Mouse (Mus musculus) neural tube, embryonic 10.5 days (tissue): ENCODE data around the gene Zfp398.

Experiments
- DNase-seq: peaks from one replicate; pipeline ENCODE4 v3.0.0-alpha.2; 2017; ENCODE audit warnings: low spot score; ENCODE audit errors: extremely low spot score

Gene Zfp398

DNA sequence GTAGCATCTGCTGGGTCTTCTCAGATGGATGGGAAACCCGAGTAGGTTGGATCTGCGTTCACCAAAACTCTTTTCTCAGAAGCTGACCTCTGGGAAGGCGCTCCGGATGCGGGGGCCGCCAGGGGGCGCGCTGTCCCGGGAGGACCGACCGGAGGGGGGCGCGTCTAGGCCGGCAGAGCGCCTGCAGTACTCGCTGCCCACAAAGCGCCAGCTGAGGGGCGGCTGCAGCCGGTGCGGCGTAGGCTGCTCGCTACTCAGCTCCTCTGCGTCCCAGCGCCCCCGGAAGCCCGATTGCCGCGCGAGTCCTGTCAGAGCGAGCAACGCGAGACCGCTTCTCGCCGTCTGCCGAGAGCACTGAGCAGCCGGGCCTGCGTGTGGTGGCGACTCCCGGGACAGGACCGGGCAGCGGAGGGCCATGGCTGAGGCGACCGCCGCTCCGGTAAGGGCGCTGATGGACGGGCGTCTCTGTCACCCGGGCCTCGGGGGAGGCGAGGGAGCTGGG, at the start of gene Zfp398:
TSS of gene Zfp398 (plus strand) at position 180 of the 502 bp plus-strand sequence.
- peak; percentile 97 for DNase-seq

DNA sequence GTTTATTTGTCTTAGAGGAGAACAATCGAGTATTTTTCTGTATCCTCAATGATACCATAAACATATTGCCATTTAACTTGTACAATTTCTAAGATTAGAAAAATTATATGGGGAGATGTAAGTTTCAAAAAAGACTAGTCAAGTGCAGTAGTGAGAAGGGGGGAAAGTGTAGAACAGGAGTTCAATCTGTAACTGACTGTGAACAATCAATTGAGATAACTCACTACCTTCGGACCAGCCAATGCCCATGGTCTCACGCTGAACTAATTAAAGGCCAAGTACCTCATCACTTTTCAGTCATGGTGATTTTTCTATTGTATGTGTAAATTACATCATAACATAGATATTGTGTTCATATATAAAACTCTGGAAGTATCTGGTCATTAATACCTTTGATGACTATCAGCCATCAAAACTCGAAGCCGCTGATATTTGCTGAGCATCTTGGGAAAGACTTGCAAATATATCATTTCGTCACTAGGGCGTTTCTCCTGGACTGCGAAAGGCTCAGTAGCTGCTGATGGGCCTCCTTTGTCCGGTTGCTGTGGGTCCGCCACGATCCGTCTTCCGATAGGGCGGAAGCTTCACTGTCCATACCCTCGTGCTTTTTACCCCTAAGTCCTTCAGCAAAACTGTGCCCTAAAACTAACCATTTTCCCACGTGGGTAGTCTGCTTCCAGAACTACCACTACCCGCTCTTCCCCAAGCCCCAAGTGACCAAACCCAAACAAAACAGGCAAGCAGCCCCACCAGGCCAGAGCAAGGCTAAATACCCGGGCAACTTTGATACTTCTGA, 47.3 kb upstream of the Zfp398 start:
- DNase-seq, result peak; percentile 74

DNA sequence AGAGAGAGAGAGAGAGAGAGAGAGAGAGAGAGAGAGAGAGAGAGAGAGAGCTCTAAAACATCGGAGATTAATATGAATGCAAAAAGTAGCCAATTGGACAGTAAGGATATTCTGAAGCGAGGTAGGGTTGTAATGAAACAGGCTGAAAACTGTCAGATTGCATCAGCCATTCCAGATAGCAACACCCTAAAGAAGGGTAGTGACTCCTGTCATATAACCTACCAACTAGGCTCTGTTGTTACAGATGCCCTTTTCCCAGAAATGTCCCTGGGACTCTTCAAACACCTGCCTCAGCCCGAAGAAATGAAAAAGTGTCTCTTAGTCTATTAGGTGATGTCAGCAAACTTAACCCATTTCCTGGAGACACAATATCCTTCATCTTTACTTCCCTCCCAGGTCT, 46.6 kb upstream of the Zfp398 start:
- DNase-seq, result no peak

DNA sequence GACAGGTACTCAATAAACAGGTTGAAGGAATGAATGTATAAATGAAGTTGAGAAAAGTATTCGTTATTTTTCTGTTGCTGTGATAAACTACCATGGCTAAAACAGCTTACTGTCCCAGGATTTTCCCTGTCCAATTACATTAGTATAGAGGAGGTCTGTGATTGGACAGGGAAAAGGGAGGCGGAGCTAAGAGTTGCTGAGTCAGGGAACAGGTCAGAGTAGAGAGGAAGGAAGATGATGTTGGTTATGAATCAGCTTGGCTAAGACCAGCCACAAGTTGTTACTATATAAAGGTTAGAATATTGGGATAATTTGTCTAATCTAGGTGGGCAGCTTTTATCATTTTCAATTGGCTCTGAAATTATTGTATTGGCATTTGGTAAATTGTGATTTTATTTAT, 44.7 kb upstream of the Zfp398 start:
- DNase-seq, result no peak

DNA sequence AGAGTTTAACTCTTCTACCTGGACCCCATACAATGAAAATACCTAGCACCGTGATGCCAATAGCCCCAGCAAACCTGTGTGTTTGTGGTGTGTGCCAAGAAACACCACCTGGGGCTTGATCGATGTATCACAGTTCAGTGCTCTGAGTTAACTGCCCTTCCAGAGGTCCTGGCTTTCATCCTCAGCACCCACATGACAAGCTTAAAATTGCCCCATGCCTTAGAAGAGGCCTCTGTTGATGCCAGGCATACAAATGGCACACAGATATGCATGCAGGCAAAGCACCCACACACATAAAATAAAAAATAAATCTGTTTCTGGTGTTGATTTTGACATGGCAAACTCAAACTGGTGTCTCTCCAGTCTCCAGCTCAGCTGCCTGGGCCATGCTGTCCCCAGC, 42.9 kb upstream of the Zfp398 start:
- DNase-seq, result no peak

DNA sequence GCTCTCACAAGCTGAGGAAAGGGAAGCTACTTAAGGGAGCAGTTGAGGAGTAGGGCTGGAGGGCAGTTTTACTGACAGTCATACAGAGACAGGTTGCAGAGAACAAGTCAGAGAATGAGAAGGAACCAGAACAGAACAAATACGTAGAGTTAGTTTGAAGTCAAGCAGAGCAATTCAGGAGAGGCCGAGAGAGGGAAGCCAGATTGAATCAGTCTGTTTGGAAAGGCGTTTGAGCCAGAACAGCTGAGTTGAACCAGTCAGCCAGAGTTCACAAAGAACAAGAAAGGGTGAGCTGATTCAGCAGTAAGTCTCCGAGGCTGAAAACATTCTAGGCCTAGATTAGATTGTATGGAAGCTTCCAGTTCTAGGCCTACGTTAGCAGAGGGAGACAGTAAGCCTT, 42.2 kb upstream of the Zfp398 start:
- no peak for DNase-seq

DNA sequence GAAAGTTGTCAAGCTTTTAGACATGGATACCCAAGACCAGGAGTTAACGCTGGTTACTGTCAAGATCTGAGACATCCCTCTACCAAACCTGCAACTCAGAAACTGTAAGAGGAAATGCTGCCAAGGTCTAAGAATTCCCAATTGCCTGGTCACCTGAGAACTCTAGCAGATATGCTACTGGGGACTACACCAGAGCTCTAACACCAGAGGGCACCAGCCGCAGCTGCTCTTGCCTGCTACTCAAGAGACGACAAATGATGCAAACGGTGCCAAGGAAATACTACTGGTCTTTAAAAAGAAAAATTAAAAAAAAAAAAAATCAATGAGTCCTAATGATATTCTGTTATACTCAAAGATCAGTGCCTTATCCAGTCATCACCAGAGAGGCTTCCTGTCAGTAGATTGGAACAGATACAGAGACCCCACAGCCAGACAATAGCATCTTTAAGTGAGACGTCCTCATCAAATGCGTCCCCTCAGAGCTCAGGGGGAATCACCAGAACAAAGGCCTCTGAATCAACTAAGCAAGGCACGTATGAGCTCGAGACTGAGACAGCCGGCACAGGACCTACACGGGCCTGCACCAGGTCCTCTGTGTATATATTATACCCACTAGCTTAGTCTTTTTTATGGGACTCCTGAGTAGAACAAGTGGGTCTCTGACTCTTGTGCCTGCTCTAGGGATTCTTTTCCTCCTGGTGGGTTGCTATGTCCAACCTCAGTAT, 41.2 kb upstream of the Zfp398 start:
- DNase-seq, result no peak

DNA sequence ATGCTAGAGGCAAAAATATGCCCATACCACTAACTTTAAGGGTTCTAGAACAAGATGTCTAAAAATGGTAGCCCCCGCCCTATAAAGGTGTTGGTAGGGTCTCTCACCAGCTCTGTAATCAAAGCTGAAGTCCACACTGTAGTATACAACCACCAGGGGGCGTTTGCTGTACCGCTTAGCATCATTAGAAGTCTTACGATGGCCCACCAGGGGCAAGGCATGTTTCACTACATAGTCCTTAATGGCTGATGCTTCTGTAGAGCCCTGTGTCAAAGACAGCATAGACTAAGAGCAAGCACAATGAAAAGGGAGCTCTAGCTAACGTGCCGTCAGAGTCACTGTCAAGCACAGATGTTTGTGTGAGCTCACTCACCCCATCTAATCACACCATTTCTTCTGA, 36.4 kb upstream of the Zfp398 start:
- DNase-seq, result peak; percentile 51

DNA sequence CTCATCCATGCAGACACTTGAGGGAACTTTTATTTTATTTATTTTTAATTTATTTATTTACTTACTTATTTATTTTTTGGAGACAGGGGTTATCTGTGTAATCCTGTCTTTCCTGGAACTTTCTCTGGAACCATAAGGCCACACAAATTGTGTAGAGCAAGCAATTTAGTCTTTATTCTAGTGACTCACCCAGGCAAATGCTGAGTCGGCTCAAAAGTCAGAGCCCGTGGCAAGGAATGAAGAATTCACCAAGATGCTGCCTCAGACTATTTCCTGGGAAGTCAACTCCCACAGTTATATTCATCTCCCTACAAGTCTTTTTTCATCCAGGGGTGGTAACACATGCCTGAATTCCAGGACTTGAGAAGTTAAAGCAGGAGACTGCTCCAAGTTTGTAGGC, 29.9 kb upstream of the Zfp398 start:
- DNase-seq, result no peak

DNA sequence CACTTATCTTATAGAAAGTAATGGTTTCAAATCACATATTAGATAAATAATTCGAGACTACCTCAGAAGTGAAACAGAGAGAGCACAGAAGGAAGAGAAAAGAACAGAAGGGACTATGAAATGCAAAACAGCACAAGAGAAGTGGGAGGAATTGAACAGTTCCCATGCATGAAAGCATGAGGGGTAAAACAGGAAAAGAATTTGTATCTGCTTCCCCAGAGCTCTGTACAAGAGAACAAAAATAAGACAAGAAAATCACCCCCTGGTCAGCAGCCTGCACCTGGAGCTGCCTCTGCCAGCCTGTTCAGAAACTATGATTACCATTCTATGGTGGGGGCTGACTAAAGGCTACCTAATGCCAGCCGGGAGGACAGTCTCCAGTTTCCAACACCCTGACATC, 28.0 kb upstream of the Zfp398 start:
- no peak for DNase-seq

DNA sequence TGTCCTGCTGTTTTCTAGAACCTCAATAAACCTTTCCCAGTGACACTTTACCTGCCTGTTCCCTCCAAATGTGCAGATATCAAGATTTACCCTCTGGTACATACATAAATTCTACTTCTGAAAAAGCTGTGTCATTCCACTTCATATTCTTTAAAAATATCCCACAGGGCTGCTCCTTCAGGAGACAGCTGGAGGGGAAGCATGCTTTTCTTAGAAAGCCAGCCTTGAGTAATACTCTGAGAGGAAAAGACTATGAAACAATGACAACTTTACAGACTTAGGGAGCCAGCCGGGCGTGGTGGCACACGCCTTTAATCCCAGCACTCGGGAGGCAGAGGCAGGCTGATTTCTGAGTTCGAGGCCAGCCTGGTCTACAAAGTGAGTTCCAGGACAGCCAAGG, 26.9 kb upstream of the Zfp398 start:
- DNase-seq, result no peak

DNA sequence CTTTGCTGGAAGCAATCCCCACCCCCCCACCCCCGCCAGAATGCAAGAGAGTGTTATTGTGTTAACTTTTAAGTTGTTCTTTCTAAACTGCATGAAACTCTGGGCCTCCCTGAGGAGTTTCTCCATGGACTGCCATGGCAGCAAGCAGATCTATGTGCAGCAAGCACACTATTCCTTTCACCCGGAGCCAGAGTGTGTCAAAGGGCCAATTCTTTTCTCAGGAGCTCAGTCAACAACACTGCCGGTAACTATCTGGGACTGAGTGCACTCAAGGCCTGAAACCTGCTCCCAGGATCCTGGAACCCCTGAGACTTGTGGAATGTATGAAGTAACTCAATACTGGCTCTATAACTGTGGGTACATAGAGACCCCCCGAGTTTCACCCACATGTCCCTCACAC, 26.4 kb upstream of the Zfp398 start:
- no peak for DNase-seq

DNA sequence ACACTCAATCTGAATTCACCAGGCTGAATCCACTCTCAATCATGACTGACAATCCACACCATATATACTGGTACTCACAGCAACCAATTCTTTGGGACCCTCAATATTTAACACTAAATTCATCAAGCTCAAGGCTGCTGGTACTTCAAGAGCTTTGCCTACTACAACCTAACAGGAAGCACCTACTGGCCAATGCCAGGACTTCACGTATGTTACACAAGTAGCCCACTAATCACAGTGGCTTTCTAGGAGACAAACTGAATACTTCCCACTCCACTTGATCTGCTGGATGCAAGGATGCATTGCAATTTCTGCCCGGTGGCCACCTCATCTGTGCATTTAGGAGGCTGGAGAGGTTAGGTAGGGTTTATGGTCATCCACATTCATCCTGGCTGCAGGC, 25.3 kb upstream of the Zfp398 start:
- no peak for DNase-seq

DNA sequence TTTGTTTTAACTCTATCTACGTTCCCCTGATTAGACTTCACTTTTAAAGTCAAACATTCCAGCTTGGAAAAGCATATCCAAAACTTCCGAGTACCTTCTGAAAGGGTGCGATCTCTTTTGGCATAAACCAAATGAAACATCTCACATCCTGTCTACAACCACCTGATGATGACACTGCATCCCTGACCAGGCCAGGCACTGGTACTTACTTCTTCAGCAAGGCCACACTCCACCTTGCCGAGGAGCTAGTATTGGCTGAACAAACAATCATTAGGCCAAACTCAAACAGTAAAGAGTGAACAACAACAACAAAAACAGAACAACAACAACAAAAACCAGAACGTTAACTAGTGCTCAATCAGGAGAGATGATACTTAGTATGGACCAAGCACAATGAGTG, 24.1 kb upstream of the Zfp398 start:
- DNase-seq, result no peak

DNA sequence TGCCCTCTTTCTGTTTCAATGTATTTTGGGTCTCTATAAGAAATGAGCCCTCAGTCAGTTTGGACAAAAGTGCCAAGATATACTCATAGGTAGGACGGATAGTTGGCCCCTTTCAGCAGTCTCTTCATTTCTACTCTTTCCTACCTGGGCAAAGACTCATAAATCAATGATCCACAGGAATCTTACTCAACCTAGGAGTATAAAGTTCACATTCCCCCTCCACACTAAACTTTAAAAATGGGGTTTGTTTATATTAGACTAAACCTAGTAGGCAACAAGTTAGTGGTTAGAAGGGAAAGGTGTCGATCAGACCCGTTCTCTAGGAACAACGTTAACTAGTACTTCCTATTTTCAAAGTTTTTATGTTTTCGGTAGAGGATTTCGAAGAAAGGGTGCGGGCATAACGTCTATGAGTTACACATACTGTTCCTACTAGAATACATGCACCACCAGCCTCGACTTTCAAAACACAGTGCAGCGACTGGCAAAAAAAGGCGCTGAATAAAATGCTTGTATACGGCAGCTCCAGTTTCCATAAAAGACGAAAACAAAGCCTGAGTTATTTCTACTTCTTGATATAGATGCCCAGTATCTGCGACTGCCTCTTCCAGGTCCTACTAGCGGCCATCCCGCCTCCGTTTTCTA, 23.1 kb upstream of the Zfp398 start:
- DNase-seq, result no peak

DNA sequence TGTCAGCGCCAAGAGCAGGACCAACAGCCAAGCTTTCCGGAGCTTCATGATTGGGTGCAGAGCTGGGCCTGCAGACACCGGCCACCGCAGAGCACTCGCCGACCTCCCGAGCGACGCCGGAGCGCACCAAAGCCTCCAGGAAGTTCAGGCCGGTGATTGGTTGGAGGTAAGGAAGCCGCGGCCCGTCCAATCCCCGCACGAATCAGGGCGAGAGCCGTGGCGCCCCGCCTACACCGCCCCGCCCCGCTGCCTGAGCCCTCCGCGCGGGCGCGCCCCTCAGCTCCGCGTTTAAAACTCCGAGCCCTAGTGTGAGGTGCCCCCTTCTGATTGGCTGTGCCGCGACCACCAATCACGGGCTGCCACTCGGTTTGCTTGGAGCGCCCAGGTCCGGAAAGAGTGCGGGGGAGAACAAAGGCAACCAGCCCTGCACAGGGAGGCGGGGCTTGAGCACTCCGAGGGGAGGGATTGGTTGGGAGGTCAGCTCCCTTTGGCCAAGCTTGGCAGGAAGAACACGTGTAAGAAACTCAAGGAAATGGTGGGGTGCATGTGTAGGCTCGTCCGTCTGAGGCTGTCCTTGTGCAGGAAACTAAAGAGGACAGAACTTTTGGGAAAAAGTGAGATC, 22.1 kb upstream of the Zfp398 start, which contains the start of gene Pdia4:
TSS of gene Pdia4 (minus strand) at position 174 of the 622 bp plus-strand sequence.
- DNase-seq, result peak; percentile 99

DNA sequence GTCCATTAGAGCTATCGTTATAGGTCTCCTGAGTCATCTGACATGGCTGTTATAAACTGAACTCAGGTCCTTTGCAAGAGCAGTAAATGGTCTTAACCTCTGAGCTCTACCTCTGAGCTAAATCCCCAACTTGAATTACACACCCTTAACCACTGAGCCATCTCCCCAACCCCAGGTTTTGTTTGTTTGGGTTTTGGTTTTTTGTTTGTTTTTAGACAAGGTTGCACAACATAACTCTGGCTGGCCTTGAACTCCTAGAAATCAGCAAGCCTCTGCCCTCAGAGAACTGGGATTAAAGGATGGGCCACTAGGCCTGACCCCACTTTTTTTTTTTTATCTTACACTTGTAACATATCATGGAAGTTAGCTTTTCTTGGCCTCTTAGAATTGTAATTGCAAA, 19.3 kb upstream of the Zfp398 start:
- DNase-seq, result no peak

DNA sequence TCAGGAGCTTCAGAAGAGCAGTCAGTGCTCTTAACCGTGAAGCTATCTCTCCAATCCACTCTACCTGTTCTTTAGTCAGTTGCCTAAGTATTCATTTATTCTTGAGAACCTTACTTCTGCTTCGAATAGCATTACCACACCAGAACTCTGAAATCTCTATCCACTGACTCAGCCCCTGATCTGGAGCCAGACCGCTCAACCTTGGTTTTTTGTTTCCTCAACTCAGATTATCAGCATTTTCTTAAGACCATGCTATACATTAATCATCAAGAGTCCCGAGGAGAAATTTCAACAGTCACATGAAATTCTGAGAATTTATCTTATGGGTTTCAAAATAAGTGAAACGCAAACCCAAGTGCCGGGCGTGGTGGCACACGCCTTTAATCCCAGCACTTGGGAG, 16.7 kb upstream of the Zfp398 start:
- no peak for DNase-seq

DNA sequence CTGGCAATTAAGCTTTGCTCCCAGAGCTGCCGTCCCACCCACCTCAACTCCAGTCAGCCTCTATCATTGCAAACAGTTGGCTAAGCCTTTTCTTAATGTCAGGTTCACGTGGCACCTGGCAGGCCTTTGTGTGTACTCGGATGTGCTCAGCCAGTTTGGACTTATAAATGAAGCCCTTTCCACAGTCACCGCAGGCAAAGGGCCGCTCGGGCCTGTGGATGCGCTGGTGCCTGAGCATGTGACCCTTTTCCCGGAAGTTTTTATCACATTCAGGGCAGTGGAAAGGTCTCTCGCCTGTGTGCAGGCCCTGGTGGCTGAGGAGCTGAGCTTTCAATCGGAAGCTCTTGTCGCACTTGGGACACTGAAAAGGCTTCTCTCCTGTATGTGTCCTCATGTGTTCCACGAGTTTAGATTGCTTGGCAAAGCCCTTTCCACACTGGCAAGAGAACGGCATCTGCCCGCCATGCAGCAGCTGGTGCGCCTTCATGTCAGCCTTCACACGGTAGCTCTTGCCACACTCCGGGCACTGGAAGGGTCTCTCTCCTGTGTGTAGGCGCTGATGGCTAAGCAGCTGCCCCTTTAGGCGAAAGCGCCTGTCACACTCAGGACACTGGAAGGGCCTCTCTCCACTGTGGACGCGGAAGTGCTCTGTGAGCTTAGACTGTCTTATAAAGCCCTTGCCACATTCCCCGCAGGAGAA, 15.7 kb upstream of the Zfp398 start:
- no peak for DNase-seq

DNA sequence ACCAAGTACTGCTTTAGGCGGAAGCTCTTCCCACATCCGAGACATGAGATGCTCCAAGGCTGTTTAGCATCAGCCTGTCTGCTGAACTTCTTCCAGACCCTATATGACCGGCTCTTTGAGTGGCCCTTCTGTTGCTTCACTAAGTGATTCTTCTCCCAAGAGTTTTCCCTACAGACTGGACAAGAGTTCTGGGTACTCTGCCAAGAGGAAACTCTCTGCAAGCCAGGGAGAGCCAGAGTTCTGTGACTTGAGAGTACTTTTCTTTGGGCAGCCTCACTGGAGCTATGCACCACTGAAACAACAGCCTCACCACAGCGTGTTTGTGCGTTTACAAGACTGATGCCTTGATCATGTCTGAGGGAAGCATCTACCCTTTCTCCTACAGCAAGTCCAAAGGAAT, 14.2 kb upstream of the Zfp398 start:
- no peak for DNase-seq

DNA sequence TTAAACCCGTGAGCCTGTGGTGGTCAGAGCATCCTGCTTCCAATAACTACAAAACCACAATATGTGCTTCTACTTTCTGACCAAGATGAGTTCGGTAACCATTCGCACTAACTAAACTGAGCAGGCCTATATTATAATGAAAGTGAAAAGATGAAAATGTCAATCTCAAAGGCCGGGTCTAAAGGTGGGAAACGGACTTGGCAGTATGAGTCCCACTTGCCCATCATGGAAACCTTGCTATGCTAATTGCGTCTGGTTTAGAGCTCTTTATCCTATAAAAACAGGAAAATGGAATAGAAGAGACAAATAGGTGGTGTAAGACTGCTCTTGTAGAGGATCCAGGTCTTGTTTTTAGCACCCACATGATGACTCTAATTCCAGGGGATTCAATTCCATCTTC, 13.7 kb upstream of the Zfp398 start:
- no peak for DNase-seq
